24 mouse cellular contexts compared by ENCODE assay signal in the genomic region with DNA sequence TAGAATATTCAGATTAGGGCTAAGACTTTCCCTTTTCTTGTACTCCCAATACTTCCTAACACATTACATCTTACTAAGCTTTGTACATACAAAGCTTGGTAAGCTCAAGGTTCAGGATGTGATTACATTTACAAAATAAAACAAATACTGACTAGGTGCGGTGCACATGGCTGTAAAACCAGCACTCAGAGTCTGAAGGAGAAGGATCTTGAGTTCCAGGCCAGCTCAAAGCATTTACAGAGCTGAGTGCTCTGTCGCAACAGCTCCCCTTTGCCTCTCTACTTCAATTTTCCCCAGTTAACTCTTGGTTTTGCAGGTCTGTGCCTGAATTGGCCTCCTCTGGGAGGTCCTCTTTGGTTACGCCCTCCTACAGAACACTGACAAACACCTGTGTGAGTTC. TPM values are rescaled to one million over a fixed set of nuclear protein-coding genes. Genes with fewer than 3 reads are reported as not detected.
A peak's percentile ranks its signal among the peaks of the same experiment; 100 is the strongest.
DNase-seq lines count a peak whose midpoint lies in the region; ATAC-seq and TF ChIP-seq lines count a peak whose summit lies in the region.
"Had no signal": no experiment of that assay in that cellular context is flagged by ENCODE, and none has a peak within 500 bp of the region (broad histone marks: within the 10 kb centered on the region; RNA-seq: fewer than 3 reads in every experiment).

No protein-coding gene starts in this region.

- H3K27me3 ChIP-seq in liver, adult 2 months (ENCODE audit: control insufficient read depth, insufficient read depth, low read length): no peaks in the 10 kb centered on the region
- no peaks in the 10 kb centered on the region for H3K27me3 ChIP-seq in liver, postnatal 0 days (ENCODE audit: insufficient read depth, low read length)
- H3K27me3 ChIP-seq in myocyte (ENCODE audit: control insufficient read depth, insufficient read depth, insufficient read length): no peaks in the 10 kb centered on the region
- H3K27me3 ChIP-seq in hindbrain, postnatal 0 days (ENCODE audit: insufficient read depth, low read length): no peaks in the 10 kb centered on the region
- H3K27me3 ChIP-seq: forebrain, embryonic 13.5 days; heart, embryonic 13.5 days; Patski had no signal

- no peak for TF ChIP-seq POLR2A in liver, adult 2 months (IDR thresholded peaks at IDR 0.05; ENCODE audit: extremely low read depth, insufficient read depth, low read length)
- TF ChIP-seq POLR2A in lung, adult 2 months (IDR thresholded peaks at IDR 0.05; ENCODE audit: borderline replicate concordance, extremely low read depth, low read depth, low read length): no peak
- TF ChIP-seq POLR2A in myocyte (IDR thresholded peaks at IDR 0.05; ENCODE audit: insufficient read length, low read depth): no peak

- H3K27ac ChIP-seq in liver, adult 2 months (replicated peaks; ENCODE audit: insufficient read depth, low read depth, low read length): peak overlapping the region; percentile 3; the same call in 1 of the 2 replicates
- no peak overlapping the region for H3K27ac ChIP-seq in liver, postnatal 0 days (ENCODE audit: low read depth)
- no peak overlapping the region for H3K27ac ChIP-seq in hindbrain, postnatal 0 days
- H3K27ac ChIP-seq: forebrain, embryonic 10.5 days; forebrain, embryonic 13.5 days; heart, adult 2 months; heart, embryonic 10.5 days; heart, embryonic 13.5 days; hindbrain, embryonic 14.5 days had no signal

- H3K9me3 ChIP-seq in liver, postnatal 0 days (ENCODE audit: low read length): no peaks in the 10 kb centered on the region
- H3K9me3 ChIP-seq in hindbrain, postnatal 0 days (ENCODE audit: low read length): no peaks in the 10 kb centered on the region
- H3K9me3 ChIP-seq: forebrain, embryonic 10.5 days; forebrain, embryonic 13.5 days; heart, embryonic 10.5 days; heart, embryonic 13.5 days had no signal

- no peak overlapping the region for H3ac ChIP-seq in myocyte (ENCODE audit: control insufficient read depth, insufficient read length)

- H3K9ac ChIP-seq in liver, adult 2 months (ENCODE audit: low read depth, low read length): no peak overlapping the region
- H3K9ac ChIP-seq in liver, postnatal 0 days (replicated peaks): no peak overlapping the region
- H3K9ac ChIP-seq in hindbrain, postnatal 0 days (replicated peaks; ENCODE audit: low read length): no peak overlapping the region
- H3K9ac ChIP-seq: forebrain, embryonic 13.5 days; heart, embryonic 13.5 days; hindbrain, embryonic 14.5 days had no signal

- H3K36me3 ChIP-seq in liver, adult 2 months (ENCODE audit: control insufficient read depth, insufficient read depth, low read length): peaks cover 22% of the 10 kb centered on the region
- H3K36me3 ChIP-seq in liver, postnatal 0 days (replicated peaks; ENCODE audit: insufficient read depth, low read length): peaks cover 31% of the 10 kb centered on the region
- peaks cover 23% of the 10 kb centered on the region for H3K36me3 ChIP-seq in myocyte (ENCODE audit: control insufficient read depth, insufficient read depth)
- H3K36me3 ChIP-seq in hindbrain, postnatal 0 days (ENCODE audit: insufficient read depth, low read length): peaks cover 17% of the 10 kb centered on the region

- 43% methylated on average over 3 of the region's 3 CpGs for WGBS in liver, adult 2 months
- WGBS in liver, postnatal 0 days (ENCODE audit: insufficient replicate concordance): 82% methylated on average over 3 of the region's 3 CpGs
- WGBS in lung, adult 2 months: 66% methylated on average over 3 of the region's 3 CpGs
- 98% methylated on average over 3 of the region's 3 CpGs for WGBS in hindbrain, postnatal 0 days

- no peak overlapping the region for H3K4me2 ChIP-seq in liver, postnatal 0 days (ENCODE audit: low read depth, low read length)
- H3K4me2 ChIP-seq in myocyte (ENCODE audit: low read depth): peak overlapping the region; percentile 93
- no peak overlapping the region for H3K4me2 ChIP-seq in hindbrain, postnatal 0 days (ENCODE audit: low read depth, low read length)
- H3K4me2 ChIP-seq: forebrain, embryonic 13.5 days; heart, embryonic 13.5 days; hindbrain, embryonic 14.5 days had no signal

- no peak overlapping the region for H3K4me3 ChIP-seq in liver, adult 2 months (ENCODE audit: insufficient read depth, low read depth, low read length)
- no peak overlapping the region for H3K4me3 ChIP-seq in liver, postnatal 0 days (ENCODE audit: low read depth, low read length)
- H3K4me3 ChIP-seq in lung, adult 2 months (replicated peaks; ENCODE audit: extremely low read depth, low read depth, low read length): no peak overlapping the region
- no peak overlapping the region for H3K4me3 ChIP-seq in myocyte
- no peak overlapping the region for H3K4me3 ChIP-seq in hindbrain, postnatal 0 days (ENCODE audit: low read length)
- H3K4me3 ChIP-seq: forebrain, embryonic 10.5 days; forebrain, embryonic 13.5 days; heart, adult 2 months; heart, embryonic 10.5 days; heart, embryonic 13.5 days had no signal

- peaks cover 11% of the 10 kb centered on the region for H3K4me1 ChIP-seq in liver, adult 2 months (ENCODE audit: control insufficient read depth, insufficient read depth, low read length)
- peaks cover 29% of the 10 kb centered on the region for H3K4me1 ChIP-seq in liver, postnatal 0 days (ENCODE audit: insufficient read depth)
- peaks cover 2% of the 10 kb centered on the region; the same call in 1 of the 2 replicates for H3K4me1 ChIP-seq in lung, adult 2 months (ENCODE audit: control insufficient read depth, insufficient read depth, low read length)
- H3K4me1 ChIP-seq in hindbrain, postnatal 0 days (ENCODE audit: insufficient read depth, low read length): 0 out of 2 replicates have a peak, but pooled peaks cover 5% of the 10 kb centered on the region

- H3K79me2 ChIP-seq in liver, adult 2 months (ENCODE audit: control insufficient read depth, insufficient read depth, low read length): peaks cover 3% of the 10 kb centered on the region; the same call in 1 of the 2 replicates
- peaks cover 37% of the 10 kb centered on the region for H3K79me2 ChIP-seq in myocyte (ENCODE audit: control insufficient read depth, insufficient read depth)

- DNase-seq in liver, adult 2 months (ENCODE audit: extremely low read depth, low read depth, low spot score): peak; percentile 53
- no peak for DNase-seq in liver, postnatal 0 days
- DNase-seq in lung, postnatal 36 days: peak; percentile 37
- DNase-seq in lung, adult 2 months: no peak
- no peak for DNase-seq in hindbrain, postnatal 0 days (ENCODE audit: low spot score)
- DNase-seq in spleen, postnatal 36 days (ENCODE audit: low spot score in 2 of 2): no peak
- DNase-seq: adrenal gland, adult 8-10 months; adrenal gland, postnatal 25 days; cerebellum, adult 11-12 months; cerebellum, adult 8-10 months; cerebellum, postnatal 10 days; gastrocnemius, postnatal 10 days; heart, adult 2 months; heart, postnatal 14 days; heart, postnatal 4 days had no signal

- no peak for TF ChIP-seq CTCF in liver, adult 2 months (IDR thresholded peaks at IDR 0.05; ENCODE audit: low read depth, low read length)
- TF ChIP-seq CTCF in liver, postnatal 0 days (IDR thresholded peaks at IDR 0.05; ENCODE audit: low read depth): no peak
- no peak for TF ChIP-seq CTCF in lung, adult 2 months (IDR thresholded peaks at IDR 0.05; ENCODE audit: insufficient read depth, low read length)
- no peak for TF ChIP-seq CTCF in hindbrain, postnatal 0 days (IDR thresholded peaks at IDR 0.05; ENCODE audit: low read depth)

- TF ChIP-seq EP300 in liver, postnatal 0 days (IDR thresholded peaks at IDR 0.05; ENCODE audit: low read depth): no peak

- no peak for ATAC-seq in liver, postnatal 0 days
- ATAC-seq in hindbrain, postnatal 0 days: no peak
- ATAC-seq: forebrain, embryonic 13.5 days; forebrain, embryonic 16.5 days; Patski had no signal

TF ChIP-seq in myocyte, 11 proteins besides CTCF, POLR2A, EP300 and RAD21:
- TF ChIP-seq TCF3 (IDR thresholded peaks at IDR 0.05; ENCODE audit: insufficient read length, low read depth) (no peak), POLR2AphosphoS2 (IDR thresholded peaks at IDR 0.05; ENCODE audit: insufficient read length, low read depth) (no peak), MYOD1 (IDR thresholded peaks at IDR 0.05; ENCODE audit: control insufficient read depth in 1 of 3, insufficient read length in 2 of 3, low read depth in 2 of 3) (no peak), REST (IDR thresholded peaks at IDR 0.05; ENCODE audit: insufficient read depth, insufficient read length) (no peak), E2F4 (IDR thresholded peaks at IDR 0.05; ENCODE audit: insufficient read depth) (no peak)
TF ChIP-seq in myocyte: peak in this region for 0.

RNA-seq across cellular contexts. Expression of a gene that starts 3.9 kb away (rescaled TPM):
- 45.6 and 65.6 TPM in 2 replicates for total RNA-seq in liver, adult 2 months (2014; rRNA removed)
- polyA plus RNA-seq in liver, adult 2 months (2012; rRNA removed): 14.7 and 20.2 TPM in 2 replicates
- polyA plus RNA-seq in liver, postnatal 0 days (2015; fragmentation: Nextera tagmentation; extraction: Ambion mirVana): 126 and 134 TPM in 2 replicates
- polyA plus RNA-seq in lung, adult 2 months (2012; rRNA removed): 11.6 and 24.4 TPM in 2 replicates
- polyA plus RNA-seq in myocyte (2012; fragmentation: generic; extraction: Trizol): 115 TPM
- total RNA-seq in hindbrain, postnatal 0 days (2014; rRNA removed): 27.2 and 36.9 TPM in 2 replicates
- polyA plus RNA-seq in hindbrain, postnatal 0 days (2015; fragmentation: Nextera tagmentation; extraction: Ambion mirVana): 191 and 197 TPM in 2 replicates

RNA-seq across cellular contexts. Expression of a gene that starts 15.0 kb away (rescaled TPM):
- total RNA-seq in liver, adult 2 months (2014; rRNA removed): not detected in 2 replicates
- polyA plus RNA-seq in liver, adult 2 months (2012; rRNA removed): not detected in 2 replicates
- not detected in 2 replicates for polyA plus RNA-seq in liver, postnatal 0 days (2015; fragmentation: Nextera tagmentation; extraction: Ambion mirVana)
- 4.2 and 5.1 TPM in 2 replicates for polyA plus RNA-seq in lung, adult 2 months (2012; rRNA removed)
- polyA plus RNA-seq in myocyte (2012; fragmentation: generic; extraction: Trizol): 0.01 TPM
- total RNA-seq in hindbrain, postnatal 0 days (2014; rRNA removed): 3.7 and 5.6 TPM in 2 replicates
- 3.3 and 4.0 TPM in 2 replicates for polyA plus RNA-seq in hindbrain, postnatal 0 days (2015; fragmentation: Nextera tagmentation; extraction: Ambion mirVana)
- total RNA-seq: granulocyte monocyte progenitor cell, adult 5-6 weeks; heart, adult 2 months; heart, postnatal 4 days had no signal
- polyA plus RNA-seq: heart, embryonic 13.5 days had no signal

RNA-seq across cellular contexts. Expression of a gene that starts 43.9 kb away (rescaled TPM):
- total RNA-seq in liver, adult 2 months (2014; rRNA removed): 1.6 and 2.3 TPM in 2 replicates
- polyA plus RNA-seq in liver, adult 2 months (2012; rRNA removed): 1.4 and 2.4 TPM in 2 replicates
- 1.0 and 1.1 TPM in 2 replicates for polyA plus RNA-seq in liver, postnatal 0 days (2015; fragmentation: Nextera tagmentation; extraction: Ambion mirVana)
- 43.2 and 46.8 TPM in 2 replicates for polyA plus RNA-seq in lung, adult 2 months (2012; rRNA removed)
- 0.01 TPM for polyA plus RNA-seq in myocyte (2012; fragmentation: generic; extraction: Trizol)
- 1.0 and 5.1 TPM in 2 replicates for total RNA-seq in hindbrain, postnatal 0 days (2014; rRNA removed)
- polyA plus RNA-seq in hindbrain, postnatal 0 days (2015; fragmentation: Nextera tagmentation; extraction: Ambion mirVana): 0.93 and 1.0 TPM in 2 replicates
- total RNA-seq: granulocyte monocyte progenitor cell, adult 5-6 weeks had no signal
- polyA plus RNA-seq: Patski had no signal

Comparison
In these comparisons a context has a peak if more than half of its experiments do, and no peak if none do; other contexts are left out.
1. DNase-seq: peak in liver, adult 2 months (single experiment) and lung, postnatal 36 days (single experiment); none in liver, postnatal 0 days (single experiment), lung, adult 2 months (single experiment), hindbrain, postnatal 0 days (single experiment) and spleen, postnatal 36 days (0 of 2).
2. RNA of a gene that starts 43.9 kb away (polyA plus RNA-seq): 43.2 to 46.8 TPM in lung, adult 2 months; 1.4 to 2.4 TPM in liver, adult 2 months, 1.0 to 1.1 TPM in liver, postnatal 0 days, 0.93 to 1.0 TPM in hindbrain, postnatal 0 days and 0.01 TPM in myocyte (single experiment); every median in the first group is over 10 times any median in the second.